Mouse (Mus musculus): ENCODE data around the gene Cct5.

GRCm38 (mm10) chr15:31614666-31615065 is 13.1 kb upstream of the Cct5 start:
- TF ChIP-seq CTCF (IDR thresholded peaks at IDR 0.05; ENCODE audit: insufficient read depth, low read depth, low read length) (no peak), POLR2A (IDR thresholded peaks at IDR 0.05; ENCODE audit: insufficient read depth, low read depth, low read length) (no peak)

Measured in olfactory bulb, adult 2 months (tissue).